Mouse (Mus musculus) C2C12 (cell line): ENCODE measurements at regions not wholly inside any gene's neighbourhood (a gene's known extent, or its start where the extent isn't known, plus 50 kb on each side); places are given as distances from the start of the nearest gene placed in this dataset.

Experiments
- CEBPB ChIP-seq: IDR thresholded peaks from one replicate; pipeline ENCODE4 v1.6.1; 2011; ENCODE audit warnings: low read depth, mild to moderate bottlenecking, control low read depth, moderate library complexity
- CTCF ChIP-seq: IDR thresholded peaks from one replicate; pipeline ENCODE4 v1.5.1; 2011; ENCODE audit not compliant: control insufficient read depth, insufficient read depth, insufficient read length
- FOSL1 ChIP-seq: IDR thresholded peaks from one replicate; pipeline ENCODE4 v1.8.0; 2011; ENCODE audit warnings: mild to moderate bottlenecking, low read length; ENCODE audit not compliant: poor library complexity, insufficient read depth, severe bottlenecking
- MAX ChIP-seq: IDR thresholded peaks from one replicate; pipeline ENCODE4 v1.6.1; 2011; ENCODE audit warnings: mild to moderate bottlenecking, control low read depth
- MYOD1 ChIP-seq: IDR thresholded peaks from one replicate; pipeline ENCODE4 v1.6.1; 2011; ENCODE audit warnings: low read depth; ENCODE audit not compliant: control insufficient read depth, insufficient read length
- MYOG ChIP-seq: IDR thresholded peaks from one replicate; pipeline ENCODE4 v1.6.1; 2011; ENCODE audit not compliant: control insufficient read depth, insufficient read length; ENCODE audit errors: extremely low read depth
- USF1 ChIP-seq: IDR thresholded peaks from one replicate; pipeline ENCODE4 v1.6.1; 2011; ENCODE audit warnings: low read depth, mild to moderate bottlenecking, control low read depth, moderate library complexity

DNA sequence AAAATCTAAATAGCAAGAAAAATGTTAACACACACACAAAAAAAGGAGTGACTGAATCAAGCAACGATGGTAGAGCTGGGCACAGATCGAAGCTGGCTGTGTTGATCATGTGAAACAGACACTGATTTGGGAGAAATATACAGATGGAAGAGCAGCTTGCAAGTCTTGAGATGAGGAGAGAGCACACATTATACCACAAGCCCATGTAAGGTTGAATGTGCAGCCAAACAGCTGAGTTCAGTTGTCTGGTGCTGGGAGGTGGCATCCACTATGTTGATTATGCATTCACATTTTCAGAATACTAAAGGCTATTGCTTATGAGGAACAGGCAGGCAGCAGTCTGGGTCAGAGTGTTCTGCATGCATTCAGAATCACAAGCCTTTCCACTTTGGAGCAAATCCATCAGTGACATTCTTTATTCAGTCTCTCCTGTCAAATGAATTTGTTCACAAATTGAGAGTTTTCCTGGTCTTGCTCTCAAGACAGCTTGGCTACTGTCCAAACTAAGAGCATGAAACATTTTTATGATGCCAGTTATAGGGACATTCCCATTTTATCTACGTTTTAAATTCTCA is 63.0 kb upstream of the Gprin3 start:
- TF ChIP-seq CTCF (no peak), USF1 (no peak), MAX (no peak), CEBPB (no peak), MYOG (no peak), FOSL1 (no peak), MYOD1 (no peak)
